Mouse (Mus musculus): ENCODE results near the gene Cdkl2. TPM values are rescaled to one million over a fixed set of nuclear protein-coding genes. Genes with fewer than 3 reads are reported as not detected.

The Cdkl2 gene
- total RNA-seq, 2 experiments from 2014 or later: 68.8 to 75.4 TPM

DNA sequence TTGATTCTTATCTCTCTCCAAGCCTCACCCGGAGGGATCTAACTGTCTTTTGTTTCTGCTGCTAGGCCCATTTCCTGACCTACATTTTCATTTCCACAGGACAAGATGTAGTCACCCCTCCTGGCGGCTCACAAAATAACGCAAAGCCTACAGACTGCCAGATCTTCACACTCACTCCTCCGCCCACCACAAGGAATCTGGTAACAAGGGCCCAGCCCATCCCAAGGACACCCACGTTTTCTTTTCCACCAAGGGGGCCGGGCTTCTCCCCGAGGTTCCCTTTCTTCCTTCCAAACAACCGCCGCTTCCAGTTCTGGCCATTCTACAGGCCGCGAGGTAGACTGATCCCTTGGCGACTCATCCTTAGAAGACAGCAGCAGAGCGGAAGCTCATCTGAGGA, 49.1 kb downstream of the Cdkl2 start:
- intact Hi-C loops (cut with DNase I): no loop called here
- DNase-seq: no peak

DNA sequence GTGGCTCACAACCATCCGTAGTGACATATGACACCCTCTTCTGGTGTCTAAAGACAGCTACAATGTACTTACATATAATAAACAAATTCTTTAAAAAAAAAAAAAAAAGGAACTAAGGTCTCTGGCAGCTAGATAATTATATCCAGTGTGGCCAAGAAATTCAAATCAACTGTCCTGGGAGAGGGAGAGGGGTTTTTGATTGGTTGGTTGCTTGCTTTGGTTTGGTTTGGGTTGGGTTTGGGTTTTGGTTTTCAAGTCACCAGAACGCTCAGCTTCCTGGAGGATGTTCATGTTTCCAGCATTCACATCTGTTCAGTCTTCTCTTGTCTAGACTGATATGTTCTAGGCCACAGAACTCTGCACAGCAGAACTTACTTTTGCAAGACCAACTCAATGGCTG, 50.6 kb downstream of the Cdkl2 start:
- no peak for DNase-seq
- intact Hi-C loops (cut with DNase I): no loop called here

DNA sequence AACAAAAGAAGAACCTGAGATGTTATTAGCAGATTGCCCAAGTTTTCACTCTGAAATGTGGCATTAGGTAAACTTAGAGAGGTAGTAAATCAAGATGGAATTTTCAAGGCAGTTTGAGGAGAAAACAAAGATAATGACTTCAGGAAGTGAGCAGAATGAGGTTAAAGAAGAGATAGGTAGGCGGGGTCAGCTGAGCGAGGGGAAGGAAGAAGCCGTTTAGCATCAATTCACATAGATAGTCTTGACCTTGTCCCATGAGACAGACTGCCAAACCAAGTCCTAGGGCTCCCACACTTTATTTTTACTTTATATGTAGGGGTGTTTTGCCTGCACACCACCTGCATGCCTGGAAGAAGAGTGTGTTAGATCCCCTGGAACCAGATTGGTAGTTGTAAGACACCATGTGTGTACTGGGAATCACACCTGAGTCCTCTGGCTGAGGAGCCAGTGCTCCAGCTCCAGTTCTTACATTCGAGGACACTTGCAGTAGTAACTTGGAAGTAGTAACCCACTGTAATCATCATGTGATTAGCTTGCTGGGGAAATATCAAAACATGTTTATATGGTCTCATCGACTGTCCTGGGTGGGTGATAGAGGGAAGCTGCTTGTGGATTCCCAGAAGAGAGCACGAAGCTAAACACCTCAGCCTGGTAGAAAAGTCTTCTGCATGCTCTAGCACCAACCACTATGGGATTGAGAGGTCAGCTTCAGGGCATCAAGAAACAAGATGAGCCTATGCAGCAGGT, 52.3 kb downstream of the Cdkl2 start:
- no peak for DNase-seq
- intact Hi-C loops (cut with DNase I): no loop called here

DNA sequence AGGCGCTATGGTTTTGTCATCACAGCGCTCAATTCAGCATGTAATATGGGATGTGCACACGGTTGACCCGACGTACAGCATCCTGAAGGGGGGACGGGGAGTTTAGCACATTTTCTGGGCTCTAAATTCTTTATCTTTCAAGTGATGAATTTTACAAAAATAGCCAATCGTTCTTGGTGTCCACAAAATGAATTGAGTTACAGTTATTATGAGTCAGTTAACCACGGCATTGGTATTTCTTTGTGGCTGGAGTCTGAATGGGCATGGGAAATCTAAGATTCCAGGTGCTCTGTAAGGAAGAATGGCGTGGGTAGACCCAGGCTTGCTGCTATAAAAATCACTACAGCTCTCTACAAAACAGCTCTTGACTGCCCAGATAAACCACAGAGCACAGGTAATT, 54.4 kb downstream of the Cdkl2 start:
- intact Hi-C loops (cut with DNase I): no loop called here
- DNase-seq: no peak

DNA sequence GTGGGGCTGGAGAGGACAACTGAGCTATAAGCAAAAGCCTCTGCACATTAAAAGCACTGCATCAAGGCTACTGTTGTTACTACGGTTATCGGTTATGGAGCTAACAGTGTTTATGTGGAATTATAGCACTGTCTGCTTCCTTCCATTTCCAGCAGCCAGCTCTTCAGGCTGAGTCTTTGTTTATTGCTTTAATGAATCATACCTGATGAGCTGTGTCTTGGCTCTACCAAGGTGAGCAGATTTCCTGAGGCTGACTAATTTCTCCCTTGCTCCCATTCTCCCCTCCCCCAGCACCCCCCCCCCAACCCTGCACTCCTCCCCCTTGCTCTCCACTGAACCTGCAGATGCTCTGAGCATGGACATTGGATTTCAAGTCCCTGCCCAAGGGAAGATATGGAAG, 55.9 kb downstream of the Cdkl2 start:
- intact Hi-C loops (cut with DNase I): no loop called here
- DNase-seq: no peak

DNA sequence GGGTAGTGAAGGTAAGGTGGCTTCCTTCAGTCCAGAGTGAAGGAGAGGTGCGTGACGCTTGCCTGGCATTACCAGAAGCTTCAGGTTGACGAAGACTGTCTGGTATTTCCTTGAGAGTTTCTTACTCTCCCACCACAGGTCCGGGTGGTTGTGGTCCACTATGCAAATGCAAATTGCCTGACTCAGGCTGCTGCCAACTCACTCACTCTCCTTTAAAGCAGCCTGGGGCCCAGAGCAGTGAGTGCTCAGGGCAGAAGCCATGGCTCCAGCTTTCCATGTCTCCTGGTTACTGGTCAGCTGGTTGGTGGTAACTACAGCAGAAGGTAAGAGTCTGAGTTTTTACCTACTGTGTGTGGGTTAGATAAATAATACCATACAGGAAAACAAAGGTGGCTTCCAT, 56.4 kb downstream of the Cdkl2 start, which contains the start of gene Odaph:
Gene Odaph (plus strand): TSS at position 240 of the 400 bp plus-strand sequence.
- DNase-seq: no peak
- intact Hi-C loops (cut with DNase I): no loop called here

DNA sequence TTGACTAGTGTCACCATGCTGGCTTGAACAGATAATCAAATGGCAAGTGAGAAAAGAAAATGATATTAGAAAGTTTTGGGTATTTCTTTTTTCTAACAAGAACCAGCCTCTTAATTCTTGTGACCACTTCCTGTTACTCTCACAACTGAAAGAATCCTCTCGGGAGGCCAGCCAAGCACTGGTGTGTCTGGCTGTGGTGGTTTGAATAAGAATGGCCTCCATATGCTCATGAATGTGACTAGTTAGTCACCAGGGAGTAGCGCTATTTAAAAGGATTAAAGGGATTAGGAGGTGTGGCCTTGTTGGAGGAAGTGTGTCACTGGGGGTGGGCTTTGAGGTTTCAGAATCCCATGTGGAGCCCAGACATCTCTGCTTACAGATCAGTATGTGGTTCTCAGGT, 58.0 kb downstream of the Cdkl2 start:
- intact Hi-C loops (cut with DNase I): no loop called here
- DNase-seq: no peak

DNA sequence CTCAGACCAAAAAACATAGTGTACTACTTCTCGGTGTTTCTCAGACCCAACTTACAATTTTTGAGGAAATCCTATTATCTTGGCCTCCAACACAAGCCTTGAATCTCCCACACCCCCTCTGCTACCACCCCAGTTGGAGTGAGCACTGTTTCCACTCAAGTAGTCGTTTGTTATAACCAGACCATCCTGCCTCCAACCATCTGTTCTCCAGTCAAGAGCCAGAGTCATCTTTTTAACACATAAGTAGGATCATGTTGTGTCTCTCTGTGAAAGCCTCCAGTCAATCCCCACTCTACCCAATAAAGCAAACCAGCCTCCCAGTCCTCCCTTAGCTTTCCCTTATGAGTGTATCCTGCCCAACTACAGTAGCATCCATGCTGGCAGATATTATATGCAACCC, 60.2 kb downstream of the Cdkl2 start:
- no peak for DNase-seq
- intact Hi-C loops (cut with DNase I): no loop called here

DNA sequence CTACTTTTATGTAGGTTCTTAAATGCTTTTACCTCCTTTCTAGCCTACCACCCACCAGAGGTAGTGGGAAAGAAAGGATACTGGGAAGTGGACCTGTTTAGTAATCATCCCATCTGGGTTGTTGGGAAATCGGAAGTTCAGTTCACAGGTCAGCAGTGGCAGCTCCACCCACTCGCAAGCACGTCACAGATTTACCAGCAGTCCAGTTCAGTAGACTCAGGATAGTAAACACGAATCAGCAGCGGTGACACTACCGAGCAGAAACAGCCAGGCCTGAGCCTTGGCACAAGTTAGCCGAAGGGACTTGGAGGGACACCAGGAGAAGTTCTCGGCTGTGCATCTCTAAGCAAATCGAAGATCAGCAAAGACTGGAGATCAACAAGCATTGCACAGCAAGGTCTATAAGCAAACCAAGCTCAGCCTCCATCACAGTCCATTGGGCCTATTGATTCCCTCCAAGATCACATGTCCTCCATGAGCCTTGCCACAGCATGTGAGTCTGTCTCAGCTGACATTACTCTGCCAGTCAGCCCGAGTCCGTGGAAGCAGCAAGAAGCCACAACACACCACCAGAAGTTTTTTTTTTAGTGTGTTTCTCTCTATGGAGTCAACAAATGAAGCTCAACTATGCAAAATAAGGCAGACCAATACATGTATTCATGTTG, 62.4 kb downstream of the Cdkl2 start:
- no peak for DNase-seq
- intact Hi-C loops (cut with DNase I): no loop called here

DNA sequence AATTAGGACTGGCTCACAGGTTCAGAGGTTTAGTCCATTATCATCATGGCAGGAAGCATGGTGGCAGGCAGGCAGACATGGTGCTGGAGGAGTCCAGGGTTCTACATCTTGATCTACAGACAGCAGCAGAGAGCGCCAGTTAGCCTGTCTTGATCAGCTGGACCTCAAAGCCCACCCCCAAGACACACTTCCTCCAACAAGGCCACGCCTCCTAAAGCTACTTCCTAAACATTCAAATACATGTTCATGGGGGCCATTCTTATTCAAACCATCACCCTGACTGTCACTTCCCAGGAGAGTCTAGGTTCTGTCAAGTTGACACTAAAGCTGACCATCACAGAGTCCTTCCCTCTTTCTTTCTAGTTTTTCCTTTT, 66.3 kb downstream of the Cdkl2 start:
- no peak for DNase-seq
- intact Hi-C loops (cut with DNase I): no loop called here

DNA sequence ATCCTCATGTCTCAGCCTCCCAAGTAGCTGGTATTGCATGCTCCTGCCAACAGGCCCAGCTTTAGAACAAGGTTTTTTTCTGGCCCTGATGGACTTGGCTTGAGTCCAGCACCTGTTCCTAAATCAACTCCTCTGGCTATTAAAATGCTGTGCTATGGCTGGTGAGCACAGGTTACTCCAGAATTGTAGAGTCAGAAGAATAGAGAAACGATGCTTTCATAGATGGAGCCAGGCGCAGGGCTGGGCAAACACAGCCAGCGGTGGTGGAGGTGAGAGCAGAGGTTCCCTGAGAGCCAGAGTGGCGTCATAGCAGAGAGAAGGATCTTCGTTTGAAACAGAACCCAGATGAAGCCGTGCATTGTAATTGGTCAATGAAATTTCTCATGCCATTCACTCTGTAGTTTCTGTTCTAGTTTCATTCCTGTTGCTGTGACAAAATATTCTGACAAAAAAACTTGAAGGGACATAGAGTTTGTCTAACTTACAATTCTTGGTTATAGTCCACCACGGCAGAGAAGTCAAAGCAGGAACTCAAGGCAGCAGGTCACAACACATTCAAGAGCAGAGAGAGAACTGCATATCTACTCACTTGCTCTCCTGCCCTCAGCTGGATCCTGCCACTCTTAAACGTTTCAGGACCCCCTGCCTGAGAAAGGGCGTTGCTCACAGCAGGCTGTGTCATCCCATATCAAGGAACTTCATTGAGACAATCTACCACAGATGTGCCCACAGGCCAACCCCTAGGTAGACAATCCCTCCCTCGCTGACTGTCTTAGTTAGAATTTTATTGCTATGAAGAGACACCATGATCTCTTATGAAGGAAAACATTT, 66.9 kb downstream of the Cdkl2 start:
- no peak for DNase-seq
- intact Hi-C loops (cut with DNase I): no loop called here

DNA sequence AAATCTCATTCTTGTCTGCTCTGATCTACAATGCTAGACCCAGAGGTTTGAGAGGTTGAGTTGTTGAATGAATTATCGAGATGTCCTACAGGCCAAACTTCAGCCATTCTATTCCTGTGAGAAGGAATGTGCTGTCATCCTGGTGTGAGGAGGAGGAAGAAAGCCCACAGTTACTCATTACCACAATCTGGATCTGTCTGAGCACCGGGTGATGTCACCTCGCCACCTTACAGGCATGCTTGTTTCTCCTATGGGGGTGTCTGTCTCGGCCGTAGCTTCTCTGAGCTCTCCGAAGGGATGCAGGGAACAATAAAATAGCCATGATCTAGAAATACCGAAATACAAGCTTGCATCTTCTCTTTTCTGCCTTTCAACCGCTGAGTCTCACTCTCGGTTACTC, 67.9 kb downstream of the Cdkl2 start:
- DNase-seq: no peak
- intact Hi-C loops (cut with DNase I): no loop called here

DNA sequence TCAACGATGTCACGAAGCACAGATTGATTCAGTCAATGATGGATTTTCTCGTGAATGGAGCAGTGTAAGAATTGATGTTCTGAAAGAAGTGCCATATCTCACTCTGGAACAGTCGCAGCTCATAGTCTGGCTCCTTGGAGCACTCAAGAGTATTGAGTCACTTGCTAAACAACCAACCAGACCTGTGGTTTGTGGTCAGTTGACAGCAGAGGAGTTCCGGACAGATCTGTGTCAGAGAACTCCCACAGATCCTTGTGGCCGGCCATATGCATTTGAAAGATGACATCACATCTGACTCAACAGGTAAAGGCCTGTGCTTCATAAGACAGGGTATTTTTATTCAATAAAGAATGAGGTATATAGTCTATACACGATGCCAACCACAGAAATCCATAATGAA, 69.7 kb downstream of the Cdkl2 start:
- intact Hi-C loops (cut with DNase I): no loop called here
- no peak for DNase-seq

DNA sequence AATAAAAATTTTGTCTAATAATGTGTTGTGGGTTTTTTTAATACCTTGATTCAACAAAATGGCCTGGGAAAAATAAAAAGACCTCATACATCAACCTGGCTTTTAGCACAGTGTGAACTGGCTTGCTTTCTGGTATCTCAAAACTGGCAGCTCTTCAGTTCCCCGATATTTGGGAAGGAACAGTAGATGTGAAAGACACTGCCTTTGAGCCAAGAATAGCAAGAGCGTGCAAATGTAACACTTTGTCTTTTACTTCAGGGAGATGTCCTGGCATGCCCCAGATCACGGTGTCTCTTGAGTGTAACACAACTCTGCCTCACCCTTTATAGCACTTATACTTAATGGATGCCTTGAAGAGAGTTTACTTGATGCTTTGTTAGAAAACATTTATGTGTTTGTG, 71.6 kb downstream of the Cdkl2 start:
- no peak for DNase-seq
- intact Hi-C loops (cut with DNase I): no loop called here

DNA sequence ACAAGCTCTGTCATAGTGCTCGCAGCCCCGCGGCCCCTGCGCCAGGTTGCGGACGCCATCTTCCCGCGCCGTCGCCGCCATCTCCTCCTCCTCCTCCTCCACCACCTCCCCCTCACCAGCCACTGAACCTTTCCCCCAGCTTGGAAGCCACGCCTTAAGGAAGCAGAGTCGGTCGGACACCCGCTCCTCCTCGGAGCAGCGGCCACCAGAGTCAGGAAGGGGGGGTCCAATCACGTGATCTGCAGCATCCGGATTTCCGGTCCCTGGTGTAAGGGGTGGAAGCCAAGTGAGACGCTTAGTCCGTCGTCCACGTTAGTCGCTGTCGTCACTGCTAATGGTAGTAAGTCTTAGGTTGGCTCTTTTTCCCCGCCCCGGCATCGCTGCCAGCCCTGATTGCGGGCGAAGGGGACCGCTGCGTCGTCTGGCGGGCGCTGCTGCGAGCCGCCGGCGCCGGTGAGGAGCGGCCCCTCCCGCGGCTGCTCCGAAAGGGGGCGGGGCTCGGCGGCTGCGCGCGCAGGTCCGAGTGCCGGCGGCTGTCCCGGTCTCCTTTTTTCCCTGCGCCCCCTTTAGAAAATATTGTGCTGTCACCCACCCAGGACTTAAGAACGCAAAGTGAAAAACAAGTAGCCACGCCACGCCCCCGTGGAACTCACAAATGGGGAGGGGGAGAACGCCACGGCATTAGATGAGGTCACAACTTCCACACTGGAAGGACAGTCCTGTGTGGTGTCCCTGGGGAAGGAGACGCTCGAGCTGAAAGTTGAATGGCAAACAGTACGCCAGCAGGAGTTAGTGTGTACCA, 80.8 kb downstream of the Cdkl2 start, which contains the start of gene Rchy1:
Gene Rchy1 (minus strand): TSS at position 430 of the 802 bp plus-strand sequence.
- peak; percentile 94 for DNase-seq
- intact Hi-C loops (cut with DNase I): no loop called here

DNA sequence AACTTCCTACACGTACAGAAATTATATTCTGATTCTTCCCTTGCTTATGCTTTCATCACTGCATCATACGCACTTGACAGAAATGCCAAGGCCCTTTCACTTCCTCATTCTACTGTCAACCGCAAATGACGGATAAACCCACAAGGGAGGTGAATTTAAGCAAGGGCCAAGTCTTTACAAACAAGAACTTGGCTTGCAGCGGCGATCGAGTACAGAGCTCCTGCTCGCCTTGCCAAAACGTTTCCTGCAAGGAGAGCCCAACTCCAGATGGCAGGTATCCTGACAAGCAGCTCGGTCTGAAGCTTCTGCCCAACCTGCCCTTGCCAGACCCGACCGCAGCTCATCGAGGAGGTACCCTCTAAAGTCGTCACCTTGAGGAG, 81.4 kb downstream of the Cdkl2 start:
- intact Hi-C loops (cut with DNase I): no loop called here
- no peak for DNase-seq

DNA sequence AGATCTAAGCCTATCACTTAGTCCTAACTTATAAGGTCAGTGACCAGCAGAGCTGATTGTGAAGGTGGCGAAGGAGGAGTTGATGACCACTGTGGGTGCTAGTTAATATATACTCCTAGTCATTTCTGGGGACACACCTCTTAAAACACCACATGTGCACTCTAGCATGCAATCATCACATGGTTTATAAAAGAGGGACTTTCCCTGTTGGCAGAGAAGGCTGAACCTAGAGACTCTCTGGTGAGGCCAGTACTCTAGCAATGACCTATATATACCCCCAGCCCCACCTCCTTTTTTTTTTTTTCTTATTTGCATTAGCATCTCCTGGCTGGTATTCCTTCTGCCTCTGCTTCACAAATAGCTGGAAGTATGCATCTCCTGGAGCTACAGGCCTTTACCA, 82.3 kb downstream of the Cdkl2 start:
- DNase-seq: no peak
- intact Hi-C loops (cut with DNase I): no loop called here

DNA sequence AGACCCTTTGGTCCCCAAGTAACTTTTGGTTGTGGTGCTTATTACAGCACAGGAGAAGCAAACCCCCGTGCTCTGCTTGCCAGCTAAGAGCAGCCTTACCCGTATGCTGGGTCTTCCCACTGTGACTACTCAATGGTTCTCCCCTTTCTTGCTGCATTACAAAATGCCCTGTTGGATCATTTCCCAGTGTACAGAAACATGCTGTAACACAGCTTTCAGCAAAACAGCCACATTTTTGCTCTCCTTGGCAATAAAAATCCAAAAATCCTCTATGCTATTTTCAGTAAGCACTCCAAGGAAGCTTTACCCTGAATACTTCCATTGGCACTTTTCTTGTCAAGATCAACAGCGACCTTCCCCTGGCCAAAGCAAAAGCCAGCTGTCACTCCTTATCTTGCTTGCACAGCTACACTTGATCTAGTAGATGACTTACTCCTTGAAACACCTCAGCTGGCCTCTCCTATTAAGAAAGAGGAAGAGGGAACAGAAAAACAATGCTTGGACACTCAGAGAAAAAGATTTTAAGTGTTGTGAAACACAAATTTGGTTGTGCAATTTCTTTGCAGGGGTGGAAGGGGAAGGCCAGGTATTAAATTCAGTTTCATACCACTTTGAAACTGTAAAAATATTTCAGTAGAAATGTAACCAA, 83.0 kb downstream of the Cdkl2 start:
- intact Hi-C loops (cut with DNase I): no loop called here
- DNase-seq: no peak

DNA sequence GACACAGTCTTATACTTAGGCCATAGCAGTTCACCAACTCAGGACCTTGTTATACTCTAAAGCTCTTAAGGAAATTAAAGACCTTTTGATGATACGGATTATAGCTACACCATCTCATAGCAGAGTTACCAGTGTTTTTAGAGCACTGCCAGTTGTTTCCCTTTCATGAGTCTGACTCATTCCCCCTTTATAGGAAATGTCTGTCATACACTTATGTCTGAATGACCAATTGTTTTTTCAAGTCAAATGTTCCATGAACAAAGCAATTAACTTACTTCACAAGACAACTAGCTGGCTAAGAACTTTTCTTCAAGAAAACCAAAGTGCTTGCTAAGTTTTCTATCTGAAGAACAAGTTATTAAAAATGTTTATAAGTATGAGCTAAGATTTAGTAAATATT, 83.7 kb downstream of the Cdkl2 start:
- intact Hi-C loops (cut with DNase I): no loop called here
- DNase-seq: no peak

DNA sequence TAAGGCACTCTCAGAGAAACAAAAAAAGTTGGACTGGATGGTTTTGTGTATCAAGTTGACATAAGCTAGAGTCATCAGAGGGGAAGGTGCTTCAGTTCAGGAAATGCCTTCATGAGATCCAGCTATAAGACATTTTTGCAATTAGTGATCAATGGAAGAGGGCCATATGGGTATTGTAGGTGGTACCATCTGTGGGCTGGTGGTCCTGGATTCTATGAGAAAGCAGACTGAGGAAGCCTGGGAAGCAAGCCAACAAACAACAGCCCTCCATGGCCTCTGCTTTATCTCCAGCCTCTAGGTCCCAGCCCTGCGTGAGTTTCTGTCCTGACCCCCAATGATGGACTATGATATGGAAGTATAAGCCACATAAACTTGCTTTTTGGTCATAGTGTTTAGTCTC, 84.6 kb downstream of the Cdkl2 start:
- DNase-seq: peak; percentile 6
- intact Hi-C loops (cut with DNase I): no loop called here
